Mouse (Mus musculus) brain, embryonic 14.5 days (tissue): ENCODE measurements around the gene Otx2.

Experiments used
- CTCF ChIP-seq: fragments of 200-500 bp; IDR thresholded peaks from 2 replicates; pipeline ENCODE4 v1.5.1; 2012; ENCODE audit warnings: inconsistent platforms, mild to moderate bottlenecking, moderate library complexity, borderline replicate concordance; ENCODE audit not compliant: insufficient read depth, insufficient read length; ENCODE audit errors: extremely low read depth
- POLR2A ChIP-seq: fragments of 200-500 bp; IDR thresholded peaks from 2 replicates; pipeline ENCODE4 v1.6.1; 2012; ENCODE audit warnings: mild to moderate bottlenecking, inconsistent platforms, borderline replicate concordance; ENCODE audit not compliant: poor library complexity, insufficient read depth, insufficient read length, severe bottlenecking; ENCODE audit errors: extremely low read depth

- TF ChIP-seq CTCF = no peak
- TF ChIP-seq POLR2A = no peak
These were observed 6.0 kb upstream of the Otx2 start for GRCm38 (mm10) chr14:48679590-48679989.
